29 mouse cellular contexts compared by ENCODE assay signal in genomic region chr16:20442871-20443270, GRCm38 (mm10). TPM values are rescaled to one million over a fixed set of nuclear protein-coding genes. Genes with fewer than 3 reads are reported as not detected.
DNase-seq lines count a peak whose midpoint lies in the region; ATAC-seq lines count a peak whose summit lies in the region.
"Had no signal": no experiment of that assay in that cellular context is flagged by ENCODE, and none has a peak within 500 bp of the region (broad histone marks: within the 10 kb centered on the region; RNA-seq: fewer than 3 reads in every experiment).

No protein-coding gene starts in this region.

- no peaks in the 10 kb centered on the region for H3K36me3 ChIP-seq in heart, embryonic 12.5 days
- H3K36me3 ChIP-seq: intestine, embryonic 15.5 days; limb, embryonic 10.5 days; limb, embryonic 15.5 days; liver, embryonic 13.5 days; midbrain, embryonic 12.5 days; neural tube, embryonic 12.5 days had no signal

- no peak for ATAC-seq in heart, embryonic 12.5 days (ENCODE audit: insufficient number of reproducible peaks, low FRiP score)
- ATAC-seq: CD4-positive, CD25-positive, alpha-beta regulatory T cell, adult 4 months; forebrain, embryonic 16.5 days; hindbrain, embryonic 16.5 days; intestine, embryonic 15.5 days; lung, postnatal 0 days had no signal

- WGBS in heart, embryonic 12.5 days = 51% methylated on average over 2 of the region's 2 CpGs

- no peak overlapping the region for H3K4me3 ChIP-seq in heart, embryonic 12.5 days
- H3K4me3 ChIP-seq: erythroblast, embryonic 14.5 days; intestine, embryonic 15.5 days; limb, embryonic 10.5 days; limb, embryonic 15.5 days; liver, embryonic 13.5 days; megakaryocyte, embryonic 14.5 days; midbrain, embryonic 12.5 days; myocyte; neural tube, embryonic 12.5 days had no signal

- no peak overlapping the region for H3K9ac ChIP-seq in heart, embryonic 12.5 days
- H3K9ac ChIP-seq: intestine, embryonic 15.5 days; limb, embryonic 15.5 days; liver, embryonic 13.5 days; midbrain, embryonic 12.5 days; neural tube, embryonic 12.5 days had no signal

- no peaks in the 10 kb centered on the region for H3K27me3 ChIP-seq in heart, embryonic 12.5 days (replicated peaks)
- H3K27me3 ChIP-seq: intestine, embryonic 15.5 days; limb, embryonic 15.5 days; liver, embryonic 13.5 days; midbrain, embryonic 12.5 days; neural tube, embryonic 12.5 days had no signal

- H3K9me3 ChIP-seq in heart, embryonic 12.5 days (replicated peaks) = peaks cover 6% of the 10 kb centered on the region; the same call in 1 of the 2 replicates
- H3K9me3 ChIP-seq: intestine, embryonic 15.5 days; limb, embryonic 10.5 days; limb, embryonic 15.5 days; liver, embryonic 13.5 days; midbrain, embryonic 12.5 days; neural tube, embryonic 12.5 days had no signal

- no peaks in the 10 kb centered on the region for H3K4me1 ChIP-seq in heart, embryonic 12.5 days (replicated peaks)
- H3K4me1 ChIP-seq: intestine, embryonic 15.5 days; limb, embryonic 10.5 days; limb, embryonic 15.5 days; liver, embryonic 13.5 days; neural tube, embryonic 12.5 days had no signal

- H3K4me2 ChIP-seq in heart, embryonic 12.5 days = no peak overlapping the region
- H3K4me2 ChIP-seq: intestine, embryonic 15.5 days; limb, embryonic 15.5 days; liver, embryonic 13.5 days; midbrain, embryonic 12.5 days; neural tube, embryonic 12.5 days had no signal

- DNase-seq in gastrocnemius, postnatal 25 days = peak; percentile 48
- DNase-seq in gastrocnemius, postnatal 10 days = no peak
- peak; percentile 11 to 26 for DNase-seq in heart, adult 9 months (ENCODE audit: low spot score in 2 of 2)
- peak; percentile 55 for DNase-seq in kidney, adult 9 months
- no peak for DNase-seq in kidney, postnatal 10 days
- DNase-seq in adipocyte (ENCODE audit: low spot score) = peak; percentile 50
- DNase-seq in adrenal gland, postnatal 10 days = no peak
- DNase-seq: adrenal gland, postnatal 36 days; cerebellum, adult 2 months; cerebellum, postnatal 14 days; layer of hippocampus, adult 9-11 months; liver, embryonic 13.5 days; lung, adult 18-20 months; lung, postnatal 4 days; right cerebral cortex, adult 18-20 months had no signal

- H3K27ac ChIP-seq in heart, embryonic 12.5 days (ENCODE audit: poor library complexity, severe bottlenecking) = no peak overlapping the region
- H3K27ac ChIP-seq: intestine, embryonic 15.5 days; kidney, postnatal 0 days; limb, embryonic 10.5 days; limb, embryonic 15.5 days; liver, embryonic 13.5 days; midbrain, embryonic 12.5 days; neural tube, embryonic 12.5 days had no signal

RNA-seq across cellular contexts. Expression of gene Abcc5, which starts 16.7 kb away (rescaled TPM):
- 10 to 100 TPM; 51.1 to 53.5 TPM for total RNA-seq in gastrocnemius, postnatal 25 days (2021)
- total RNA-seq in gastrocnemius, postnatal 10 days (2021) = 10 to 100 TPM; 46.2 to 60.9 TPM
- 86.0 and 94.9 TPM in 2 replicates for polyA plus RNA-seq in heart, embryonic 12.5 days (2016; fragmentation: Nextera tagmentation; extraction: Ambion mirVana)
- 10 to 100 TPM; 43.6 to 59.3 TPM for total RNA-seq in adrenal gland, postnatal 10 days (2021)

RNA-seq across cellular contexts. Expression of gene Eif2b5, which starts 55.7 kb away (rescaled TPM):
- 10 to 100 TPM; 50.0 to 50.1 TPM for total RNA-seq in gastrocnemius, postnatal 25 days (2021)
- total RNA-seq in gastrocnemius, postnatal 10 days (2021) = 10 to 100 TPM; 45.1 to 46.1 TPM
- polyA plus RNA-seq in heart, embryonic 12.5 days (2016; fragmentation: Nextera tagmentation; extraction: Ambion mirVana) = 89.6 and 94.4 TPM in 2 replicates
- total RNA-seq in adrenal gland, postnatal 10 days (2021) = 10 to 100 TPM; 56.6 to 61.4 TPM

Comparison
In these comparisons a context has a peak if more than half of its experiments do, and no peak if none do; other contexts are left out.
1. DNase-seq: peak in gastrocnemius, postnatal 25 days (single experiment), heart, adult 9 months (2 of 2), kidney, adult 9 months (single experiment) and adipocyte (single experiment); none in gastrocnemius, postnatal 10 days (single experiment), kidney, postnatal 10 days (single experiment) and adrenal gland, postnatal 10 days (single experiment).